Mouse (Mus musculus): ENCODE measurements around the gene Atp8b2. TPM values are rescaled to one million over a fixed set of nuclear protein-coding genes. Genes with fewer than 3 reads are reported as not detected.

Gene Atp8b2
- 10 to 100 TPM; 15.7 to 18.0 TPM for total RNA-seq (2021)
- polyA plus RNA-seq (2012; rRNA removed) = 27.3 and 50.1 TPM in 2 replicates
- long read RNA-seq, full-length matches to known transcripts = 4 of 15 reads
- long read RNA-seq, partial matches to known transcripts = 6 of 15 reads
- long read RNA-seq, other reads (novel, unspliced or antisense) = 5 of 15 reads

DNA sequence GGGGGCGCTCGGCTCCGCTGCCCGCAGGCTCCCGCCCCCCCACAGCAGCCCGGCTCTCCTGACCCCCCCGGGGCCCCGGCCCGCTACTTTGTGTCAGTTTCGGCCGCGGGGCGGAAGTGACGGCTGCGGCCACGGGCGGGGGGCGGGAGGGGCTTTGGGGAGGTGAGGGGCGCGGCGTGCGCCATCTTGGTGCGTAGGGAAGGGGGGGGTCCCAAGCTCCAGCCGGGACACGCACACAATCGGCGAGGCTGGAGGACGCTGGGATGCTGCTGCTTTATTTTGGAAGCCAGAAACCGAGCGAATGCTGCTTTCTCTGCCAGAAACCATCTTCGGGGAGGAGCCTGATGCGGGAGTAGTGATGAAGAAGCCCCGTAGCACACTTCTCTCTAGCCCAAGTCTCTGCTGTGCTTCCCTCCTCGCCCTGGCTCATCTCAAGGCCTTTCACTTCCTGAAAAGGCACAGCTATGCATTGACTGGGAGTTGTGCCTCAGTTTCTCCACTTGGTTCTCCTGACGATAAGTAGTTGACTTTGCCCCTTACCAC lies at the start of gene Atp8b2:
Gene Atp8b2, minus strand, starts transcription at position 288 of the 543 bp plus-strand sequence.
- Histone ChIP-seq H3K27me3 (ENCODE audit: control insufficient read depth, insufficient read depth, low read length) (no peaks in the 10 kb centered on the region), H3K36me3 (ENCODE audit: control insufficient read depth, insufficient read depth, low read length) (no peaks in the 10 kb centered on the region), H3K4me1 (ENCODE audit: control insufficient read depth, insufficient read depth, low read length) (peaks cover 19% of the 10 kb centered on the region), H3K9ac (ENCODE audit: low read depth, low read length) (peak within 1 kb of the TSS; percentile 88), H3K4me3 (peak within 1 kb of the TSS; percentile 68), H3K79me2 (replicated peaks; ENCODE audit: control insufficient read depth, insufficient read depth, low read length) (no peaks in the 10 kb centered on the region), H3K27ac (peak within 1 kb of the TSS; percentile 93)
- WGBS = 1% methylated on average over 34 of the region's 35 CpGs
- intact Hi-C loops (cut with DNase I) = loop anchor here (2.0 to 5.0 kb wide), 3 partner anchors 36 to 96 kb away; partner anchors contain the start of genes 4933434E20Rik, Hax1 and Ubap2l
- peak; percentile 77 to 80 for DNase-seq
- TF ChIP-seq EP300 (IDR thresholded peaks at IDR 0.05; ENCODE audit: insufficient read depth, low read depth, low read length) (no peak), CTCF (IDR thresholded peaks at IDR 0.05) (no peak), POLR2A (IDR thresholded peaks at IDR 0.05; ENCODE audit: insufficient read depth, low read depth, low read length) (peak; percentile 78)

DNA sequence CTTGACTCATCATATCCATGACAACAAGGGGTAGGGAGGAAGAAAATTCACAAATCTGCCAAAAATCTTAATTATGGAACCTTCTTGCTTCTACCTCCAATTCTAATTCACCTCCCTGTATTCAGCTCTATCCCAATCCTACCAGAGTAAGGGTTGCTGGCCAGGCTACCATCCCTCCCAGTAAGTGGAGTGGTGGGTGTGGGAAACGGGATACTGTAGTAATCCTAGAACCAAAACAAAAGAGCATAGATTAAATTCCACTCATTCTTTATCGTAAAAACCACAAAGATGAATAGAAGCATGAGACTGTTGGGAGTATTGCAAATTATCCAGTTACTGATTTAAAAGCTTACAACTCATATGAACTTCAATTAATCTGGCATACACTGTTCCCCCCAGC lies 47.0 kb upstream of the Atp8b2 start:
- no peak for DNase-seq
- no peak overlapping the region for H3K4me3 ChIP-seq
- H3K36me3 ChIP-seq (ENCODE audit: control insufficient read depth, insufficient read depth, low read length) = peaks cover 14% of the 10 kb centered on the region
- no peak overlapping the region for H3K27ac ChIP-seq
- no peaks in the 10 kb centered on the region for H3K4me1 ChIP-seq (ENCODE audit: control insufficient read depth, insufficient read depth, low read length)
- no peak overlapping the region for H3K9ac ChIP-seq (ENCODE audit: low read depth, low read length)
- H3K79me2 ChIP-seq (replicated peaks; ENCODE audit: control insufficient read depth, insufficient read depth, low read length) = no peaks in the 10 kb centered on the region
- WGBS = 61% methylated on average over 2 of the region's 2 CpGs
- TF ChIP-seq CTCF (IDR thresholded peaks at IDR 0.05) (no peak), EP300 (IDR thresholded peaks at IDR 0.05; ENCODE audit: insufficient read depth, low read depth, low read length) (no peak), POLR2A (IDR thresholded peaks at IDR 0.05; ENCODE audit: insufficient read depth, low read depth, low read length) (no peak)
- intact Hi-C loops (cut with DNase I) = no loop called here
- no peaks in the 10 kb centered on the region for H3K27me3 ChIP-seq (ENCODE audit: control insufficient read depth, insufficient read depth, low read length)

DNA sequence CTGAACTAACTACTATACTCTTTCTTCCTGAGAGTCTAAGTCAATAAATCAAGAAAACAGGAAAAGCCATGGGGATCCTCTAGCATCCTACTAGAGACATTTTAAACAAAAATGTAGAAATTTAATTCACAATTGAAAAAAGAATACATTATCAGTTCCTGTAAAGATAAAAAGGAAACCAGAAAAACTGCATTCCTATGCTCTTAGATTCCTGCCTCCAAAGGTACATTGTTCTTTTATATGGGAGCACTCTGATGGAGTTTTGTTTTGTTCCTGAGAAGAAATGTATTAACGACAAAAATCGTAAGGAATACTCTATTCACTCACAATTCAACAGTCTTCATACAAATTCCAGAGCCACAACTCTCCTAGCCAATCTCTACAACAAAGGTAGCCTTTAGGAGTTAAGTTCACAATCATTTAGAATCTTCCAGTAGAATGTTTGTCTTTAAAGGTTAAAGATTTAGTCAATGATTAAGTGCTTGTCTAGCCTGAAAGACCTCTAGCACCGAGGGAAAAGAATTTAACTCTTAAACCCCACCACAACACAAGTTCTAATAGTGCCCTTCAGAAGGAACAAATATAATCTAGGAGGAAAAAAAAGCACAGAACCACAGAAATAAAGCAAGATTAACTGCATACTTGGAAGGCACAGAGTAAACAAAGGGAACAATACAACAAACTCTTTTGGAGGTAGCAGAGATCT lies 40.9 kb upstream of the Atp8b2 start:
- intact Hi-C loops (cut with DNase I) = loop anchor here (5.0 kb wide), 1 partner anchor 48 kb away; the partner anchor contains the start of genes 4933434E20Rik and Ubap2l
- H3K4me3 ChIP-seq = no peak overlapping the region
- H3K27me3 ChIP-seq (ENCODE audit: control insufficient read depth, insufficient read depth, low read length) = no peaks in the 10 kb centered on the region
- H3K36me3 ChIP-seq (ENCODE audit: control insufficient read depth, insufficient read depth, low read length) = peaks cover 3% of the 10 kb centered on the region; the same call in 1 of the 2 replicates
- WGBS = 64% methylated on average over 3 of the region's 3 CpGs
- H3K79me2 ChIP-seq (replicated peaks; ENCODE audit: control insufficient read depth, insufficient read depth, low read length) = no peaks in the 10 kb centered on the region
- no peak overlapping the region for H3K27ac ChIP-seq
- TF ChIP-seq EP300 (IDR thresholded peaks at IDR 0.05; ENCODE audit: insufficient read depth, low read depth, low read length) (no peak), CTCF (IDR thresholded peaks at IDR 0.05) (no peak), POLR2A (IDR thresholded peaks at IDR 0.05; ENCODE audit: insufficient read depth, low read depth, low read length) (no peak)
- H3K4me1 ChIP-seq (ENCODE audit: control insufficient read depth, insufficient read depth, low read length) = no peaks in the 10 kb centered on the region
- no peak overlapping the region for H3K9ac ChIP-seq (ENCODE audit: low read depth, low read length)
- DNase-seq = no peak

DNA sequence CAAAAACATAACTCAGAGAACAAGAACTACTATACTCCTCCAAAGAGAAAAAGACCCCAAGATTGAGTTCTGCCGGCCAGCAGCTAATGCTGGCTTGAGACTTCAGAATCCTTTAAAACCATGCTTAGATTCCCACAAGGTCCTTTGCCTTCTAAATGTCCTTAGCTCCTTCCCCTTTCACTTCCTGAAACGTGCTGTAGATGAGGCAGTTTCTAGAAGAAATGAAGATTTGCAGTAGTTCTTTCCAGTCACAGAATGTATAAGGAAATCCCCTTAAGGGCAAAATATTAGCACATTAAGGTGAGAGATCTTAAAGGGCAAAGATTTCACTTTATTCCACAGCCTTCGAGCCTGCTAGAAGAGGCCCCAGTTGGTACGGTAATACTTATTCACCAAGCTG lies 36.5 kb upstream of the Atp8b2 start:
- no peaks in the 10 kb centered on the region for H3K27me3 ChIP-seq (ENCODE audit: control insufficient read depth, insufficient read depth, low read length)
- TF ChIP-seq EP300 (IDR thresholded peaks at IDR 0.05; ENCODE audit: insufficient read depth, low read depth, low read length) = no peak
- no peak for TF ChIP-seq CTCF (IDR thresholded peaks at IDR 0.05)
- TF ChIP-seq POLR2A (IDR thresholded peaks at IDR 0.05; ENCODE audit: insufficient read depth, low read depth, low read length) = no peak
- no peaks in the 10 kb centered on the region for H3K79me2 ChIP-seq (replicated peaks; ENCODE audit: control insufficient read depth, insufficient read depth, low read length)
- intact Hi-C loops (cut with DNase I) = loop anchor here (2.0 to 5.0 kb wide), 2 partner anchors 37 to 52 kb away; partner anchors contain the start of genes 4933434E20Rik, Atp8b2 and Ubap2l
- H3K4me3 ChIP-seq = no peak overlapping the region
- no peak for DNase-seq
- H3K27ac ChIP-seq = no peak overlapping the region
- WGBS = 68% methylated on average over 4 of the region's 4 CpGs
- peaks cover 1% of the 10 kb centered on the region; the same call in 1 of the 2 replicates for H3K4me1 ChIP-seq (ENCODE audit: control insufficient read depth, insufficient read depth, low read length)
- no peak overlapping the region for H3K9ac ChIP-seq (ENCODE audit: low read depth, low read length)
- peaks cover 4% of the 10 kb centered on the region for H3K36me3 ChIP-seq (ENCODE audit: control insufficient read depth, insufficient read depth, low read length)

DNA sequence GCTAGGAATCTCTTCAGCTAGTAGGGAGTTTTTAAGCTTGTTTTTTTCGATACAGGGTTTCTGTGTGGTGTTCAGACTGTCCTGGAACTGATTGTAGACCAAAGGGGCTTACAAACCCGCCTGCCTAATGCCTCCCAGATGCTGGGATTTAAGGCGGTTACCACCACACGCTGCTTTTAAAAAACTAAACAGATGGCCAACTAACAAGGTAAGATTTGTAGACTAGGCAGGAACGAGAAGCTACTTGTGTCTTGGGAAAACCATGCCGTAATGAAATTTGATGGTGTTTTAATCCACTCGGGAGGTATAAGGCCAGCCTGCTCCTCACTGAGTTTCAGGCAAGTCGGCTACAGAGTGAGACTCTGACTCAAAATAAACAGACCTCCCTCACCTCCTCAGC lies 35.8 kb upstream of the Atp8b2 start:
- no peaks in the 10 kb centered on the region for H3K79me2 ChIP-seq (replicated peaks; ENCODE audit: control insufficient read depth, insufficient read depth, low read length)
- TF ChIP-seq EP300 (IDR thresholded peaks at IDR 0.05; ENCODE audit: insufficient read depth, low read depth, low read length) = no peak
- no peak for TF ChIP-seq POLR2A (IDR thresholded peaks at IDR 0.05; ENCODE audit: insufficient read depth, low read depth, low read length)
- no peak for TF ChIP-seq CTCF (IDR thresholded peaks at IDR 0.05)
- H3K4me3 ChIP-seq = peak overlapping the region; percentile 78
- peak overlapping the region; percentile 93 for H3K27ac ChIP-seq
- 17% methylated on average over 8 of the region's 8 CpGs for WGBS
- H3K27me3 ChIP-seq (ENCODE audit: control insufficient read depth, insufficient read depth, low read length) = no peaks in the 10 kb centered on the region
- intact Hi-C loops (cut with DNase I) = loop anchor here (2.0 kb wide), 1 partner anchor 36 kb away; the partner anchor contains the start of gene Atp8b2
- peaks cover 1% of the 10 kb centered on the region; the same call in 1 of the 2 replicates for H3K4me1 ChIP-seq (ENCODE audit: control insufficient read depth, insufficient read depth, low read length)
- no peak for DNase-seq
- peaks cover 4% of the 10 kb centered on the region; the same call in 1 of the 2 replicates for H3K36me3 ChIP-seq (ENCODE audit: control insufficient read depth, insufficient read depth, low read length)
- H3K9ac ChIP-seq (ENCODE audit: low read depth, low read length) = peak overlapping the region; percentile 82
